Comparison of ENCODE assay signal across 32 mouse cellular contexts in the genomic region with DNA sequence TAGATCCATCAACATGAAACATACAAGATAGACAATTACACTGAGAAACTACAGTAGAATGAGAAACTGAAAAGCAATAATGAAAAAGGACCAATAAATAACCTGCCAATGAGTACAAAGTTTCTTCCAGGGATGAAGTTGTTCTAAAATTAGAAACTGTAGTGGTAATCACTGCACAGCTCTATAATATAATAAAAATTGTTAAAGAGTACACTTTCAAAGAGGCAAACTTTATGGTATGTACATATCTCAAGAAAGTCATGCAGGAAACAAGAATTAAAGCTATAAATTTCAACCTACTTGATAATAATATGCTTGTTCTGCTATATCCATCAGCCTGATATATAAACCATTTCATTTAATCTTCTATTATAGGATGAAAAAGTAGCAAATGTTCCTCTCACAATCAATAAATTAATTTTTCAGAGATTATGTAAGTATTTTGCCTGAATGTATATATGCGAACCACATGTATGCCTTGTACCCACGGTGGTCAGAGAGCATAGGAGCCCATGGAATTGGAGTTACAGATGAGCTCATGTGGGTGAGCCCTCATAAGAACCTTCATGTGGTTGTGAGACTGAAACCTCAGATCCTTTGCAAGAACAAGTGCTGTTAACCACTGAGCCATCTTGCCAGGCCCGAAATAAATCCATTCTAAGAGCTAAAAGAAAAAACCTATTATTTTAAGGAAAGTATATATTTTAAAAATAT. TPM values are rescaled to one million over a fixed set of nuclear protein-coding genes. Genes with fewer than 3 reads are reported as not detected.
"Had no signal": no experiment of that assay in that cellular context is flagged by ENCODE, and none has a peak within 500 bp of the region (broad histone marks: within the 10 kb centered on the region; RNA-seq: fewer than 3 reads in every experiment).

No protein-coding gene starts in this region.

- DNase-seq: liver; liver, embryonic 13.5 days; liver, postnatal 0 days; lung, adult 18-20 months; lung, adult 2 months; lung, embryonic 14.5 days; lung, postnatal 10 days; lung, postnatal 14 days; lung, postnatal 36 days; lung, postnatal 4 days had no signal

- H3K9ac ChIP-seq: limb, embryonic 12.5 days; limb, embryonic 13.5 days; limb, embryonic 15.5 days; liver, embryonic 12.5 days; liver, embryonic 13.5 days; liver, embryonic 14.5 days; liver, embryonic 15.5 days; liver, postnatal 0 days; lung, embryonic 14.5 days; lung, embryonic 15.5 days; midbrain, embryonic 12.5 days; midbrain, embryonic 13.5 days; midbrain, embryonic 15.5 days; neural tube, embryonic 12.5 days had no signal

- ATAC-seq: liver, embryonic 12.5 days; liver, postnatal 0 days; lung, postnatal 0 days; midbrain, embryonic 13.5 days; midbrain, embryonic 15.5 days; midbrain, embryonic 16.5 days had no signal

- H3K4me3 ChIP-seq: limb, embryonic 10.5 days; limb, embryonic 12.5 days; limb, embryonic 13.5 days; limb, embryonic 15.5 days; liver, embryonic 12.5 days; liver, embryonic 13.5 days; liver, embryonic 15.5 days; lung, embryonic 15.5 days; megakaryocyte, embryonic 14.5 days; midbrain, embryonic 10.5 days; midbrain, embryonic 12.5 days; midbrain, embryonic 13.5 days; midbrain, embryonic 15.5 days; myocyte; neural tube, embryonic 12.5 days had no signal

- H3K4me2 ChIP-seq: limb, embryonic 12.5 days; limb, embryonic 13.5 days; limb, embryonic 15.5 days; liver, embryonic 11.5 days; liver, embryonic 12.5 days; liver, embryonic 13.5 days; liver, embryonic 15.5 days; lung, embryonic 14.5 days; lung, embryonic 15.5 days; midbrain, embryonic 12.5 days; midbrain, embryonic 13.5 days; midbrain, embryonic 15.5 days; neural tube, embryonic 12.5 days had no signal

- H3K4me1 ChIP-seq: limb, embryonic 10.5 days; limb, embryonic 12.5 days; limb, embryonic 13.5 days; limb, embryonic 15.5 days; liver, embryonic 12.5 days; liver, embryonic 13.5 days; liver, embryonic 15.5 days; lung, embryonic 15.5 days; megakaryocyte, embryonic 14.5 days; midbrain, embryonic 10.5 days; midbrain, embryonic 12.5 days; midbrain, embryonic 13.5 days; midbrain, embryonic 15.5 days; neural tube, embryonic 12.5 days had no signal

- H3K9me3 ChIP-seq: limb, embryonic 10.5 days; limb, embryonic 12.5 days; limb, embryonic 13.5 days; limb, embryonic 15.5 days; liver, embryonic 12.5 days; liver, embryonic 13.5 days; liver, embryonic 15.5 days; lung, embryonic 15.5 days; megakaryocyte, embryonic 14.5 days; midbrain, embryonic 10.5 days; midbrain, embryonic 12.5 days; midbrain, embryonic 13.5 days; midbrain, embryonic 15.5 days; neural tube, embryonic 12.5 days had no signal

- H3K27ac ChIP-seq: limb, embryonic 10.5 days; limb, embryonic 12.5 days; limb, embryonic 13.5 days; limb, embryonic 15.5 days; liver, embryonic 12.5 days; liver, embryonic 13.5 days; liver, embryonic 14.5 days; liver, embryonic 15.5 days; lung, embryonic 15.5 days; macrophage; midbrain, embryonic 10.5 days; midbrain, embryonic 12.5 days; midbrain, embryonic 13.5 days; midbrain, embryonic 15.5 days; neural tube, embryonic 12.5 days had no signal

- H3K27me3 ChIP-seq: limb, embryonic 12.5 days; limb, embryonic 13.5 days; limb, embryonic 15.5 days; liver, embryonic 12.5 days; liver, embryonic 13.5 days; liver, embryonic 15.5 days; lung, embryonic 15.5 days; megakaryocyte, embryonic 14.5 days; midbrain, embryonic 12.5 days; midbrain, embryonic 13.5 days; midbrain, embryonic 15.5 days; neural tube, embryonic 12.5 days had no signal

- H3K36me3 ChIP-seq: limb, embryonic 10.5 days; limb, embryonic 12.5 days; limb, embryonic 13.5 days; limb, embryonic 15.5 days; liver, embryonic 12.5 days; liver, embryonic 13.5 days; liver, embryonic 15.5 days; lung, embryonic 15.5 days; midbrain, embryonic 10.5 days; midbrain, embryonic 12.5 days; midbrain, embryonic 13.5 days; midbrain, embryonic 15.5 days; neural tube, embryonic 12.5 days had no signal

RNA-seq across cellular contexts. Expression of a gene that starts 26.9 kb away (rescaled TPM):
- total RNA-seq: megakaryocyte progenitor cell, adult 5-6 weeks; megakaryocyte-erythroid progenitor cell, adult 5-6 weeks had no signal
- polyA plus RNA-seq: liver, adult 2 months; macrophage had no signal

RNA-seq across cellular contexts. Expression of a gene that starts 34.3 kb away (rescaled TPM):
- total RNA-seq: megakaryocyte-erythroid progenitor cell, adult 5-6 weeks had no signal
